Mouse (Mus musculus) embryonic fibroblast, embryonic 13.5 days (primary cell): ENCODE data around the gene Hspb8. TPM values are rescaled to one million over a fixed set of nuclear protein-coding genes. Genes with fewer than 3 reads are reported as not detected.

Source experiments
- H3K27ac ChIP-seq: 2 replicates; pipeline ENCODE4 v1.5.1; 2012; ENCODE audit warnings: low read length, control low read depth, inconsistent platforms; ENCODE audit not compliant: insufficient read depth
- H3K4me1 ChIP-seq: 2 replicates; pipeline ENCODE4 v1.6.1; 2011; ENCODE audit warnings: low read length; ENCODE audit not compliant: control insufficient read depth, insufficient read depth
- H3K4me3 ChIP-seq: 2 replicates; pipeline ENCODE4 v1.5.1; 2011; ENCODE audit warnings: mild to moderate bottlenecking, control low read depth, low read length; ENCODE audit not compliant: insufficient read depth
- CTCF ChIP-seq: IDR thresholded peaks from 2 replicates; pipeline ENCODE4 v1.5.1; 2011; ENCODE audit warnings: mild to moderate bottlenecking, control low read depth, low read length, moderate library complexity, borderline replicate concordance; ENCODE audit not compliant: insufficient read depth
- POLR2A ChIP-seq: IDR thresholded peaks from 2 replicates; pipeline ENCODE4 v1.6.1; 2011; ENCODE audit warnings: low read depth, mild to moderate bottlenecking, control low read depth, low read length, moderate library complexity
- polyA plus RNA-seq: library from polyadenylated mRNA; stranded (reverse); fragments of >200 nt; gene quantifications from 2 replicates; pipeline ENCODE4 v1.2.4, GENCODE M21; 2011; ENCODE audit warnings: low read depth; ENCODE audit not compliant: missing spikeins, insufficient read length

The Hspb8 gene
- polyA plus RNA-seq, 1 experiment = 46.5 TPM

- Histone ChIP-seq H3K4me3 (peak overlapping the region; percentile 8), H3K4me1 (peaks cover 3% of the 10 kb centered on the region), H3K27ac (peak overlapping the region; percentile 28)
- TF ChIP-seq POLR2A (no peak), CTCF (no peak)
These were observed 3.2 kb downstream of the Hspb8 start for GRCm38 (mm10) chr5:116419322-116420045.

GRCm38 (mm10) chr5:116416208-116416607 lies 6.5 kb downstream of the Hspb8 start:
- H3K27ac ChIP-seq = no peak overlapping the region
- TF ChIP-seq POLR2A (no peak), CTCF (no peak)
- 0 out of 2 replicates have a peak, but pooled peaks cover 3% of the 10 kb centered on the region for H3K4me1 ChIP-seq
- no peak overlapping the region for H3K4me3 ChIP-seq

- H3K27ac ChIP-seq = peak overlapping the region; percentile 23; the same call in 1 of the 2 replicates
- H3K4me1 ChIP-seq = peaks cover 8% of the 10 kb centered on the region
- TF ChIP-seq CTCF = no peak
- no peak for TF ChIP-seq POLR2A
These were observed 12.7 kb downstream of the Hspb8 start for GRCm38 (mm10) chr5:116409689-116410590.

GRCm38 (mm10) chr5:116408965-116409364 lies 13.7 kb downstream of the Hspb8 start:
- H3K4me1 ChIP-seq = peaks cover 8% of the 10 kb centered on the region
- TF ChIP-seq POLR2A = no peak
- no peak for TF ChIP-seq CTCF
- no peak overlapping the region for H3K4me3 ChIP-seq
- no peak overlapping the region for H3K27ac ChIP-seq

More at GRCm38 (mm10) chr5:116409689-116410590, 12.7 kb downstream of the Hspb8 start:
- H3K4me3 ChIP-seq = no peak overlapping the region

- Histone ChIP-seq H3K27ac (peak overlapping the region; percentile 9; the same call in 1 of the 2 replicates), H3K4me3 (no peak overlapping the region), H3K4me1 (peaks cover 8% of the 10 kb centered on the region)
- TF ChIP-seq POLR2A (no peak), CTCF (no peak)
These were observed 14.7 kb downstream of the Hspb8 start for GRCm38 (mm10) chr5:116407936-116408335.

- Histone ChIP-seq H3K4me1 (peaks cover 8% of the 10 kb centered on the region), H3K4me3 (no peak overlapping the region), H3K27ac (peak overlapping the region; percentile 9; the same call in 1 of the 2 replicates)
- TF ChIP-seq POLR2A (no peak), CTCF (no peak)
These were observed 15.3 kb downstream of the Hspb8 start for GRCm38 (mm10) chr5:116407321-116407720.

- no peak for TF ChIP-seq POLR2A
- no peak for TF ChIP-seq CTCF
- no peak overlapping the region for H3K27ac ChIP-seq
- H3K4me3 ChIP-seq = no peak overlapping the region
- H3K4me1 ChIP-seq = peaks cover 8% of the 10 kb centered on the region
These were observed 16.2 kb downstream of the Hspb8 start for GRCm38 (mm10) chr5:116406507-116406906.

GRCm38 (mm10) chr5:116405934-116406333 lies 16.7 kb downstream of the Hspb8 start:
- H3K4me3 ChIP-seq = no peak overlapping the region
- TF ChIP-seq POLR2A = no peak
- TF ChIP-seq CTCF = no peak
- peaks cover 8% of the 10 kb centered on the region for H3K4me1 ChIP-seq
- H3K27ac ChIP-seq = no peak overlapping the region

- Histone ChIP-seq H3K27ac (no peak overlapping the region), H3K4me1 (peaks cover 2% of the 10 kb centered on the region; the same call in 1 of the 2 replicates), H3K4me3 (no peak overlapping the region)
- no peak for TF ChIP-seq CTCF
- TF ChIP-seq POLR2A = no peak
These were observed 18.6 kb downstream of the Hspb8 start for GRCm38 (mm10) chr5:116404063-116404462.
